Mouse (Mus musculus) limb, embryonic 11.5 days (tissue): ENCODE results near the gene Ice2. TPM values are rescaled to one million over a fixed set of nuclear protein-coding genes. Genes with fewer than 3 reads are reported as not detected.

Source experiments
- microRNA-seq: library from miRNA; unstranded; fragments of <30 nt; microRNA quantifications from one replicate; pipeline ENCODE4, GENCODE M21; 2016
- polyA plus RNA-seq: library from polyadenylated mRNA; unstranded; fragments of >200 nt; fragmentation: Nextera tagmentation; extraction: Ambion mirVana; gene quantifications from 2 replicates; pipeline ENCODE4 v1.2.1, GENCODE M21; 2014

Gene Ice2
- polyA plus RNA-seq, 1 experiment from 2014 or later: 26.3 TPM

Small RNAs within 50 kb of the gene (microRNA-seq; reads per million reads assigned to microRNA genes)
- not detected for gene Mir3109

Other genes starting within 250 kb of the Ice2 start
- gene Anxa2, start 55.7 kb downstream of the Ice2 start, polyA plus RNA-seq: 146 and 153 TPM in 2 replicates